Mouse (Mus musculus): ENCODE results near the gene Copz1.
"Not testable (repeated sequence)": the region's sequence is repeated elsewhere in the genome, so short reads cannot be mapped to it uniquely, and the experiment has no call there.

- TF ChIP-seq CTCF (IDR thresholded peaks at IDR 0.05; ENCODE audit: low read depth, low read length); POLR2A (IDR thresholded peaks at IDR 0.05; ENCODE audit: extremely low read depth, insufficient read depth, low read length): not testable (repeated sequence)
Observed at GRCm38 (mm10) chr15:103249511-103249910, 23.0 kb upstream of the Copz1 start.

All from liver, adult 2 months (tissue).